Mouse (Mus musculus) T-helper 2 cell (primary cell): Measurements from ENCODE around the gene Stx5a.

Experiments
- in situ Hi-C: fragments of 300-600 bp; cut with MboI, MseI; formaldehyde crosslinking; loops from one replicate; pipeline ENCODE4 v1.15.1; 2025; ENCODE audit warnings: high pct_unique_total_duplicates

Gene Stx5a

DNA sequence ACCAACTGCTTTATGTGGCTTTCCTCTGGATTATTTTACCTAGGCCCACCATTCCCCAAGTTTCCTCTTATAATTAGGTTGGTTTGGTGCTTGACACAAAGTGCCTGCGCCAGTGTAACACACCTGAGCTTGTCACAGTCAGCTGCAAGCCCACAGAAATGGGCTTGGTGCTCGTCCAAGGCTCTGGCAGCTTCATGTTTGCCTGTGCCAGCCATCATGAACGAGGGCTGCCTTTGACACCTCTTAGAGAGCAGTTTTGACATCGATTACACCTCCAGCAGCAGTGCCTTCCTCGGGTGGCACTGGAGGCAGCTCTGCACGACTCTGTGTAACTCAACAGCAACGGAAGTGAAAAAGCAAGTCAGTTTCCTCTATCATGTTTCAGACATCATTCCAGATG, 49.0 kb downstream of the Stx5a start:
- in situ Hi-C loops, result no loop called here

DNA sequence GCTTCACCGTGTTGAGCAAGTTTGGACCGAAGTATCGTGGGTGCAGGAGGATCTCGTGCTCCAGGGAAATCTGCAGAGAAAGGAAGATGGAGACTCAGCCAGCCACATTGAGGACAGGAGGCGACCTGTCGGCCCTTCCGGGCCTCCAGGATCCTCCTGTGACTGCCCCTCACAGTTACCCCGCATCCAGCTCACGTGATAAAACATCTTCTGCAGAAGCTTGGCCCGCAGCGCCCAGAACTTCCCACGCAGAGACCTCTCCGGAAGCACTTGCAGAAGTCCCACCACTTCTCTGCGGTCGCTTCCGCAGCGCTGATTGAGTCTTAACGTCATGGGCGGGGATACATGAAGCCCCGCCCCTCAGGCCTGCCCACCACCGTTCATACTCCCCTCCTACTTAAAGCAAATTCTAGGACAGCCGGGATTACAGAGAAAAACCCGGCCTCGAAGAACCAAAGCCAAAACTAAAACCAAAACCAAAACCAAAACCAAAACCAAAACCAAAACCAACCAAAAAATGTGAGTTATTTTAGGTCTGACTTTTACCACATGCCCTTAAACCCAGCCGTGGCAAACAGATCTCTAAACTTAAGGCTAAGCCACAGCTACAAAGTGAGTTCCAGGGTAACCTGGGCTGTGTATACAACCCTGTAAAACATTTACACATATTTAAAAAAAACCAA, 57.2 kb downstream of the Stx5a start, which contains the start of gene Polr2g:
Gene Polr2g, minus strand, starts transcription at position 314 of the 683 bp plus-strand sequence.
- in situ Hi-C loops, result no loop called here

DNA sequence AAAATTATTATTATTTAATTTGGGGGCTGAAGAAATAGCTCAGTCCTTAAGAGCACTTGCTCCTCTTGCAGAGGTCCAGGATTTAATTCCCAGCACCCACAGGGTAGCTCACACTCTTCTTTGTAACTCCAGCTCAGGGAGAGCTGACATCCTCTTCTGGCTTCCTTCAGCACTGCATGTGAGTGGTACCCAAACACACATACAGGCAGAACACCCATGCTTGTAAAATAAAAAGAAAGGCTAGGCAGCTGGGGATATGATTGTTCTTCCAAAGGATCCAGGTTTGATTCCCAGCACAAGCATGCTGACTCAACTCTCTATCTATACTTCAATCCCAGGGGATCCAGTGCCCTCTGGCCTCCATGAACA, 57.7 kb downstream of the Stx5a start:
- in situ Hi-C loops, result no loop called here

DNA sequence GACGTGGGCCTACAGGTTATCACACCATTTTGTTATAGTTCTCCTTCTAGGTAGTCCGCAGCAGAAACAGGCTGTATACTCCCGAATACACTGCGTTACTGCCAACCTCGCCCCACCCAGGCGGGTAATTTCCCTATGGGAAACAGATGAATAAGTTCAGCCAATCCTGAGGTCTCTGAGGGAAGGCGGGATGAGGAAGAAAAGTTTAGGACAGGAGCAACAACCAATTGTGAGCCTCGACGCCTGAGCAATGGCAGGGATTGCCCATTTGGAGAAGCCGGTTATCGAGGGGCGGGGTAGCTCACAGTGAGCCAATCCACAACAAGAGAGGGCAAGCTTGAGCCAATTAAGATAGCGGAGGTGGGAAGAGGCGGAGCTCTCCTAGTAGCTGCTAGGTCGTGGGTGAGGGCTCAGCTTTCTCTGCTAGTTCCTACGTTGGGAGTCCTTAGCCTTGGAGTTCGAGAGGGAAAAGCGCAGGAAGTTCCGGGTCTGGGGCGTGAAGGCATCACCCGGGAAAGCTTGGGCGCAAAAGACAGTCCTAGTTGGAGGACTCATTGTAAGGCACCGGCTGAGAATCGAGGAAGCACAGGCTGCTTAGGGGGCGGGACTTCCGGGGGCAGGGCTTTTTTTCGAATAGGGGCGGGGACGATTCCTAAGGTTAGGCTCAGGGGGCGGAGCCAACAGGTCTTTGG, 61.1 kb downstream of the Stx5a start, which contains the start of gene Zbtb3:
Gene Zbtb3, plus strand, starts transcription at position 426 of the 692 bp plus-strand sequence.
- in situ Hi-C loops, result no loop called here

DNA sequence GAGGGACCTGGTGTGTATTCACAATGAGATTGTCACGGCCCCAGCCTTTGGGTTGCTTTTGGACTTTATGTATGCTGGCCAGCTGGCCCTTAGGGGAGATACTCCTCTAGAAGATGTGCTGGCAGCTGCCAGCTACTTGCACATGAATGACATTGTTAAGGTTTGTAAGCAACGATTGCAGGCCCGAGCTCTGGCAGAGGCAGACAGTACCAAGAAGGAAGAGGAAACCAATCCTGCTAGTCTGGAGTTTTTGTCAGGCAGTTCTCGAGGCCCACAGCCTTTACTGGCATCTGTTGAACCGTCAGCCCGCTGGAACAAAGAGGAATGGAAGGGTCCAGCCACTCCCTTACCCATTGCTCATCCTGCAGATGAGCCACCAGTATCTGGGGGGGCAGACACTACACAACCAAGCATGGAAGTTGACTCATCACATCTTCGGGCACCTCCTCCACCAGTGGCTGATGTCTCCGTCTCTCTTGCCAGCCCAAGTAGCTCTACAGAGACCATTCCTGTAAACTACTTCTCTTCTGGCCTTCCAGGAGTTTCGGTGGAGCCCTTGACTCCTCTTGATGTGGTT, 62.1 kb downstream of the Stx5a start:
- in situ Hi-C loops, result no loop called here

DNA sequence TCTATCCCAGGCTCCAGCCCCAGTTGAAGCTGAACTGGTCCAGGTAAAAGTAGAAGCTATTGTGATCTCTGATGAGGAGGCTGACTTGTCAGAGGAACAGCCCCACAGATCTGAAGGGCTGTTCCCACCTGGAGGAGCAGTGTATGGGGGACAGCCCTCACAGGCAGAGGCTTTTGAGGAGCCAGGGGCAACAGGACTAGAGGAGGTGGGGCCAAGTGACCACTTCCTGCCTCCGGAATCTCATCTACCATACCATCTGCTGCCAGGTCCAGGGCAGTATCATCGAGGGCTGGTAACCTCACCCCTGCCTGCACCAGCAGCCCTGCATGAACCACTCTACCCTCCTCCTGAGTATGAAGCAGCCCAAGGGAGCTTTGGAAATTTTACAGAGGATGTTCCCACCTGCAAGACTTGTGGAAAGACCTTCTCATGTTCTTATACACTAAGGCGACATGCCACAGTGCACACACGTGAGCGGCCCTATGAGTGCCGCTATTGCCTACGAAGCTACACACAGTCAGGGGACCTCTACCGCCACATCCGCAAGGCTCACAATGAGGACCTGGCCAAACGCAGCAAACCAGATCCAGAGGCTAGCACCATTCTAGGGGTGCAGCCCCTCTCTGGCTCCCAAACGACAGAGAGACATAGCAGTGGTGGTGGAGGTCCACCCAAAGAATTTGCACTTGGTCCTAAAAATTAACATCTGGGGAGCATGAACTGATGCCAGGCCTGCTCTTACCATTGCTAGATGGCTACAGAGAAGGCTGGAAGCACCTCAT, 62.9 kb downstream of the Stx5a start:
- in situ Hi-C loops, result no loop called here
